Mouse (Mus musculus) hindbrain, embryonic 14.5 days (tissue): Measurements from ENCODE around the gene Chil3. TPM values are rescaled to one million over a fixed set of nuclear protein-coding genes. Genes with fewer than 3 reads are reported as not detected.

Experiments
- polyA plus RNA-seq: library from polyadenylated mRNA; unstranded; fragments of >200 nt; fragmentation: Nextera tagmentation; extraction: Ambion mirVana; gene quantifications from 2 replicates; pipeline ENCODE4 v1.2.1, GENCODE M21; 2014

Gene Chil3
- polyA plus RNA-seq, 1 experiment from 2014 or later = not detected

Other genes with a start within 250 kb of the Chil3 start
- 0.17 and 0.46 TPM in 2 replicates for gene I830077J02Rik, start 234.9 kb downstream of the Chil3 start, polyA plus RNA-seq
- 86.2 and 90.1 TPM in 2 replicates for gene Wdr77, start 208.2 kb downstream of the Chil3 start, polyA plus RNA-seq
- 577 and 604 TPM in 2 replicates for gene Atp5f1, start 207.5 kb downstream of the Chil3 start, polyA plus RNA-seq
- 4.0 and 4.1 TPM in 2 replicates for gene Ovgp1, start 193.9 kb downstream of the Chil3 start, polyA plus RNA-seq
- 7.5 and 15.1 TPM in 2 replicates for gene Pifo, start 152.9 kb downstream of the Chil3 start, polyA plus RNA-seq
- gene Chil5, start 134.8 kb downstream of the Chil3 start, polyA plus RNA-seq = 0.20 and 0.26 TPM in 2 replicates
- 1.3 and 1.4 TPM in 2 replicates for gene Chia1, start 54.3 kb downstream of the Chil3 start, polyA plus RNA-seq
- gene Chil4, start 51.9 kb upstream of the Chil3 start, polyA plus RNA-seq = not detected in 2 replicates
- gene Chil6, start 238.6 kb upstream of the Chil3 start, polyA plus RNA-seq = not detected in 2 replicates